Mouse (Mus musculus) bone marrow, adult 2 months (tissue): ENCODE results near the gene Ccdc12.

Experiments used
- CTCF ChIP-seq: fragments of 200-500 bp; IDR thresholded peaks from 2 replicates; pipeline ENCODE4 v1.5.1; 2011; ENCODE audit warnings: low read length, control low read depth; ENCODE audit not compliant: control insufficient read depth, insufficient read depth
- POLR2A ChIP-seq: fragments of 200-500 bp; IDR thresholded peaks from 2 replicates; pipeline ENCODE4 v1.6.1; 2011; ENCODE audit warnings: low read depth, mild to moderate bottlenecking, control low read depth, low read length, borderline replicate concordance; ENCODE audit not compliant: control insufficient read depth

DNA sequence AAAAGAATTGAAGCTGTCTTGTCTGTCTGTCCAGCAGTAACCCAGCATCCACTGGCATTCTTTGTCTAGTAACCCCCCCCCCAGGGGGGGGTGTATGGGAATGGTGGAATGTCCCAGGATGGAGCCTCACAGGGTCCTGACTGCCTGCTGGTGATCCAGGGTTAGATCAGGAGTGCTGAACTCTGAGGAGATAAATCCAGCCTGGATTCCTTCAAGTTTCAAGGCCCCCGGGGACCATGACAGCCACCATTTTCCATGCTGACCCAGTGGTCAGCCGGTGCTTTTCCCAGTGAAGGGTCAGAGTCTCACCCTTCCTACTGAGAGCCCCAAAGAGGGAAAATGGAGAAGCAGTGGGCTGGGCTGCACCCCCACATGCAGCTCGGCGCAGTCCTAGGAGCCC, 75.6 kb downstream of the Ccdc12 start:
- TF ChIP-seq POLR2A (no peak), CTCF (no peak)
